In the genomic region with DNA sequence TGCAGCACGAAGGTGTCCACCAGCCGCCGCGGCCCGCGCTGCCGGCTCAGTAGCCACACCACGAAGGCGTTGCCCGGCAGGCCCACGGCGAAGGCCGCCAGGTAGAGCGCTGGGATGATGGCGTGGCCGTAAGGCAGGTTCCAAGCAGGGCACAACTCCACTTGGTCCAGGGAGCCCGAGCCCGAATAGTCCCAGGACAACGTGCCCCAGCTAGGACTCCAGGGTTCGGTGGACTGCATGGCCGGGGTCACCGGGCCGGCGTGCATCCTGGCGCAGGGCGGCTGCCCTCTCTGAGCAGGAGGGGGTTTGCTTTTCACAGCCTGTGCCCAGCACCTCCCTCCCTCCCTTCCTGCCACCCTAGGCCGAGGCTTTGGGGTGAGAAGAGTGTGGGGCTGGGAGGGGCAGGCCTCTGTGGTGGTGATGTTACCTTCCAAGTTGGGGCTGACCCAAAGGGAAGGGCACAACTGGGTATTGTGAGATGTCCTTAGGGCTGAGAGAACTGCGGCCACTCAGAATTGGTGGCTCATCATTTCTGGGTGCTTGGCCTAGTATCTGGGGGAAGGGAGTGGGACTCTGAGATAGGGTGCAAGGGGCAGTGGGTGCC, we compare ENCODE assay signal across 9 mouse cellular contexts. TPM values are rescaled to one million over a fixed set of nuclear protein-coding genes. Genes with fewer than 3 reads are reported as not detected.
DNase-seq lines count a peak whose midpoint lies in the region; ATAC-seq and TF ChIP-seq lines count a peak whose summit lies in the region.
"Had no signal": no experiment of that assay in that cellular context is flagged by ENCODE, and none has a peak within 500 bp of the region (broad histone marks: within the 10 kb centered on the region; RNA-seq: fewer than 3 reads in every experiment).

A gene (minus strand): TSS at position 239 of the 604 bp plus-strand sequence.

- H3K27me3 ChIP-seq in heart, embryonic 13.5 days (replicated peaks) = peaks cover 90% of the 10 kb centered on the region
- no peaks in the 10 kb centered on the region for H3K27me3 ChIP-seq in C2C12 (ENCODE audit: control insufficient read depth, insufficient read depth, insufficient read length)
- peaks cover 41% of the 10 kb centered on the region for H3K27me3 ChIP-seq in forebrain, embryonic 11.5 days (ENCODE audit: control insufficient read depth, insufficient read depth, low read length)
- peaks cover 50% of the 10 kb centered on the region for H3K27me3 ChIP-seq in liver, embryonic 14.5 days (ENCODE audit: control insufficient read depth, insufficient read depth, low read length)

- 8% methylated on average over 28 of the region's 28 CpGs for WGBS in heart, embryonic 13.5 days
- WGBS in forebrain, embryonic 11.5 days = 8% methylated on average over 28 of the region's 28 CpGs
- 11% methylated on average over 27 of the region's 28 CpGs for WGBS in liver, embryonic 14.5 days (ENCODE audit: insufficient replicate concordance)

- H3K4me2 ChIP-seq in heart, embryonic 13.5 days = peak within 1 kb of the TSS; percentile 96
- H3K4me2 ChIP-seq in forebrain, embryonic 11.5 days (ENCODE audit: low read depth, low read length, severe bottlenecking) = peak within 1 kb of the TSS; percentile 93
- peak within 1 kb of the TSS; percentile 63 for H3K4me2 ChIP-seq in liver, embryonic 14.5 days (ENCODE audit: low read depth)

- H3K27ac ChIP-seq in heart, embryonic 13.5 days (replicated peaks) = no peak within 1 kb of the TSS
- no peak within 1 kb of the TSS for H3K27ac ChIP-seq in forebrain, embryonic 11.5 days (ENCODE audit: low read depth, low read length)
- no peak within 1 kb of the TSS for H3K27ac ChIP-seq in liver, embryonic 14.5 days

- H3K4me3 ChIP-seq in heart, embryonic 13.5 days = peak within 1 kb of the TSS; percentile 64
- H3K4me3 ChIP-seq in C2C12 (ENCODE audit: insufficient read depth, poor library complexity, severe bottlenecking) = no peak within 1 kb of the TSS
- peak within 1 kb of the TSS; percentile 50 for H3K4me3 ChIP-seq in forebrain, embryonic 11.5 days (ENCODE audit: low read depth, low read length)
- H3K4me3 ChIP-seq in liver, embryonic 14.5 days (ENCODE audit: insufficient read depth in 1 of 2, low read depth in 2 of 2, low read length in 2 of 2) = peak within 1 kb of the TSS in 1 of 2 experiments; percentile 41; a peak in 3 of 4 replicates

- H3K9me3 ChIP-seq in heart, embryonic 13.5 days = no peaks in the 10 kb centered on the region
- no peaks in the 10 kb centered on the region for H3K9me3 ChIP-seq in forebrain, embryonic 11.5 days (ENCODE audit: control insufficient read depth, low read length)
- H3K9me3 ChIP-seq in liver, embryonic 14.5 days (ENCODE audit: control insufficient read depth, low read length) = no peaks in the 10 kb centered on the region

- ATAC-seq in heart, embryonic 13.5 days (ENCODE audit: extremely low read depth, insufficient number of reproducible peaks, low FRiP score, low TSS enrichment) = no peak
- ATAC-seq in forebrain, embryonic 11.5 days (replicated peaks; ENCODE audit: low FRiP score) = peak; percentile 60
- ATAC-seq in liver, embryonic 14.5 days (ENCODE audit: insufficient read depth) = no peak

- no peaks in the 10 kb centered on the region for H3K79me2 ChIP-seq in C2C12 (ENCODE audit: control insufficient read depth, insufficient read depth)

- intact Hi-C loops in gastrocnemius, postnatal 14 days (cut with DNase I; ENCODE audit: low total_unique reads) = no loop called here

- TF ChIP-seq CTCF in C2C12 (IDR thresholded peaks at IDR 0.05; ENCODE audit: control insufficient read depth, insufficient read depth, insufficient read length) = no peak
- no peak for TF ChIP-seq CTCF in liver, embryonic 14.5 days (IDR thresholded peaks at IDR 0.05; ENCODE audit: low read depth)

- no peak for DNase-seq in heart, adult 11 months
- DNase-seq in forebrain, embryonic 11.5 days (ENCODE audit: low spot score) = no peak
- DNase-seq in liver, embryonic 14.5 days (ENCODE audit: low read depth in 3 of 3, low spot score in 3 of 3) = no peak
- DNase-seq in gastrocnemius, postnatal 14 days = no peak
- no peak for DNase-seq in layer of hippocampus, adult 8-10 months (ENCODE audit: low spot score in 2 of 2)
- DNase-seq in adrenal gland, adult 8-10 months = no peak

- no peak for TF ChIP-seq EP300 in liver, embryonic 14.5 days (IDR thresholded peaks at IDR 0.05; ENCODE audit: low read depth)

- peaks cover 20% of the 10 kb centered on the region for H3K4me1 ChIP-seq in heart, embryonic 13.5 days
- peaks cover 13% of the 10 kb centered on the region; the same call in 1 of the 2 replicates for H3K4me1 ChIP-seq in forebrain, embryonic 11.5 days (replicated peaks; ENCODE audit: control insufficient read depth, insufficient read depth, low read length)
- no peaks in the 10 kb centered on the region for H3K4me1 ChIP-seq in liver, embryonic 14.5 days (replicated peaks; ENCODE audit: control insufficient read depth in 2 of 2, insufficient read depth in 2 of 2, low read length in 1 of 2)

- no peaks in the 10 kb centered on the region for H3K79me3 ChIP-seq in C2C12 (ENCODE audit: low read depth)

- H3ac ChIP-seq in C2C12 (ENCODE audit: control insufficient read depth, insufficient read length, low read depth) = peak within 1 kb of the TSS; percentile 25

- peak within 1 kb of the TSS; percentile 76 for H3K9ac ChIP-seq in heart, embryonic 13.5 days
- peak within 1 kb of the TSS; percentile 54 for H3K9ac ChIP-seq in forebrain, embryonic 11.5 days (ENCODE audit: low read length)
- no peak within 1 kb of the TSS for H3K9ac ChIP-seq in liver, embryonic 14.5 days (replicated peaks)

- H3K36me3 ChIP-seq in heart, embryonic 13.5 days = no peaks in the 10 kb centered on the region
- no peaks in the 10 kb centered on the region for H3K36me3 ChIP-seq in C2C12 (ENCODE audit: control insufficient read depth, insufficient read depth)
- H3K36me3 ChIP-seq in forebrain, embryonic 11.5 days (ENCODE audit: control insufficient read depth, insufficient read depth, low read length) = no peaks in the 10 kb centered on the region
- no peaks in the 10 kb centered on the region for H3K36me3 ChIP-seq in liver, embryonic 14.5 days (replicated peaks; ENCODE audit: control insufficient read depth, insufficient read depth, low read depth)

TF ChIP-seq in C2C12, 6 proteins besides CTCF, POLR2A, EP300 and RAD21:
- TF ChIP-seq MYOG (IDR thresholded peaks at IDR 0.05; ENCODE audit: control insufficient read depth, extremely low read depth, insufficient read length) = no peak
- no peak for TF ChIP-seq CEBPB (IDR thresholded peaks at IDR 0.05; ENCODE audit: low read depth)
- no peak for TF ChIP-seq MAX (IDR thresholded peaks at IDR 0.05)
- TF ChIP-seq USF1 (IDR thresholded peaks at IDR 0.05; ENCODE audit: low read depth) = no peak
- TF ChIP-seq MYOD1 (IDR thresholded peaks at IDR 0.05; ENCODE audit: control insufficient read depth, insufficient read length, low read depth) = no peak
- no peak for TF ChIP-seq FOSL1 (IDR thresholded peaks at IDR 0.05; ENCODE audit: insufficient read depth, low read length, poor library complexity, severe bottlenecking)

RNA-seq across cellular contexts. Expression of the gene that starts here (rescaled TPM):
- polyA plus RNA-seq in heart, embryonic 13.5 days (2015; fragmentation: Nextera tagmentation; extraction: Ambion mirVana) = not detected in 2 replicates
- not detected for polyA plus RNA-seq in C2C12 (2012; fragmentation: generic; extraction: Trizol)
- not detected in 2 replicates for polyA plus RNA-seq in forebrain, embryonic 11.5 days (2014; fragmentation: Nextera tagmentation; extraction: Ambion mirVana)
- polyA plus RNA-seq in liver, embryonic 14.5 days (2012; rRNA removed) = 0.06 TPM in 1 of 2 replicates, not detected in the other
- polyA plus RNA-seq in liver, embryonic 14.5 days (2014; fragmentation: Nextera tagmentation; extraction: Ambion mirVana) = not detected in 2 replicates
- not detected for total RNA-seq in gastrocnemius, postnatal 14 days (2021)
- total RNA-seq in layer of hippocampus, adult 8-10 months (2022) = 1 to 10 TPM; 3.2 to 6.6 (median 3.9) TPM
- under 1 TPM in 1 of 4 experiments, not detected in 3; 0.38 TPM for total RNA-seq in adrenal gland, adult 8-10 months (2022)
- polyA plus RNA-seq: gonadal fat pad, adult 2 months had no signal

Comparison
In these comparisons a context has a peak if more than half of its experiments do, and no peak if none do; other contexts are left out.
1. Peak in ATAC-seq, H3K4me3 ChIP-seq, H3K9ac ChIP-seq and H3K4me2 ChIP-seq in forebrain, embryonic 11.5 days; RNA of the gene not detected or under 1 TPM.